Mouse (Mus musculus): ENCODE measurements at regions not wholly inside any gene's neighbourhood (a gene's known extent, or its start where the extent isn't known, plus 50 kb on each side); places are given as distances from the start of the nearest gene placed in this dataset.
"Not testable (repeated sequence)": the region's sequence is repeated elsewhere in the genome, so short reads cannot be mapped to it uniquely, and the experiment has no call there.

- not testable (repeated sequence) for DNase-seq
Measured at GRCm38 (mm10) chr5:4356555-4357273, 164.5 kb downstream of the Mterf1b start.

DNA sequence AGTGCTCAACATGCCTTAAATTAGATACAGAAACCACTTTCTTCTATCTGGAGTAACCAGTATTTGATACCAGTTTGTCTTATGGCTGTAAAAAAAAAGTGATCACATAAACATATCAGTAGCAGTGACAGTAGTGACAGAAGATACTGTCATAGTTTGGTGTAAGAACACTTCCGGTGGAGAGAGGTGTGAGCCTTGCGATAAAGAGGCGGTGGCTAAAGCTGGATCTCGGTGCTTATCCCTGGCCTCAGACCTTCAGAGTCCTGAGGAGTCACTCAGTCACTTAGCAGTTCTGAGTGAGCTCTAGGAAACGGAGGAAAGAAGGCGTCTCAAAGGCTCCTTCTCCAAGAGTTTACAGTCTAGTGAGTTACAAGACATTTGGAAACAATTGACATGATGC, 169.4 kb downstream of the Mterf1b start:
- DNase-seq = not testable (repeated sequence)

DNA sequence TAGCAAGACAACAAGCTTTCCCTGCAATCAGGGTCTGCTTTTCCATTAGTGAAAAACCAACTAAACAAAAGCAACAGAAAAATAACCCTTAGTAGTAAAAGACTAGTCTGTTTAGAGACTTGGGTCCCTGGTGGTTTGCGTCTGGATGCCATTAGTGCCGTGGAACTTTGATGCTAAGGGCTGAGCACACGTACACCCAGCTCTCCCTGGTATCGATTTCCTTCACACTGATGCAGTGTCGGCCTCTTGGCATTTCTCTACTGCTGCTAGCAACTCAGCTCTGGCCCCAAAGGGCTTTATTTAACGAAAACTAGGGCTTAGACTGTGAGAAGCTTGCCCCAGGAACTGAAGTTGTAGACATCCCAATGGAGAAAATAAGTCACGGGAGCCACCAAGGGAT, 192.6 kb downstream of the Mterf1b start:
- not testable (repeated sequence) for DNase-seq

DNA sequence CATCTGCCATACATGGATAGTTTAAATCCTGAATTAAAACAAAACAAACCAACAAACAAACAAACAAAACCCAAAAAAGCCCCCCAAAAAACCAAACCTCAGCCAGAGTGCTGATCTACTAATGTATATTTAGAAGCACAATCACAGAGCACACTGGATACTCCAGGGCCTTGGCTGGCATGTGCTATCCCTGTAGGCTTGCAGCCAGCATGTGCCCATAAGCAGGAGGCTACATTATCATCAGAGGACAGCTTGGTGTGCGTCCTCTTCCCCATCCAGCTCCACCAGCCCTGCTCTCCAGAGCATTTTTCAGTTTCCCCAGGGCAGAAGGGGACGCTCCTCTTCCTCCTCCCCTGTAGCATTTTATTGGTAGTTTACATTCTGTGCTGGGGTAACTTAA, 198.9 kb downstream of the Mterf1b start:
- DNase-seq = no peak

- not testable (repeated sequence) for DNase-seq
Measured at GRCm38 (mm10) chr5:4394353-4395052, 202.3 kb downstream of the Mterf1b start.

DNA sequence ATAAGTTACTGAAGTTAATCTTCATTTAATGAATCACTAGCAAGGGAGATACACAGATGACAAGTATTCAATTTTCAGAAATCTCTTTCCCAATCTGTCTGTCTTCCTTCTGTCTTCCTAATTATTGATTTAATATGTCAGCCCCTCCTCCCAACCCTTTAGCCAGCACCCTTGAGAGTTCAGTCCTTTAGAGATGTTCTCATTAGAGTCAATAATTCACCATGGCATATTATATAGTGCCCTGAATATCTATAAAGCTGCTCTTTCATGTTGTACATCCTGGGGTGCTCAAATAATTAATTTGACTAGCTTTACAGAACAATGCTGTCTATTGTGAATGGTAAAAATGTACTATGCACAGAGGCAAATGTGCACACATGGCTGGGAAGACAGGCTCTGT, 205.9 kb downstream of the Mterf1b start:
- DNase-seq = no peak

DNA sequence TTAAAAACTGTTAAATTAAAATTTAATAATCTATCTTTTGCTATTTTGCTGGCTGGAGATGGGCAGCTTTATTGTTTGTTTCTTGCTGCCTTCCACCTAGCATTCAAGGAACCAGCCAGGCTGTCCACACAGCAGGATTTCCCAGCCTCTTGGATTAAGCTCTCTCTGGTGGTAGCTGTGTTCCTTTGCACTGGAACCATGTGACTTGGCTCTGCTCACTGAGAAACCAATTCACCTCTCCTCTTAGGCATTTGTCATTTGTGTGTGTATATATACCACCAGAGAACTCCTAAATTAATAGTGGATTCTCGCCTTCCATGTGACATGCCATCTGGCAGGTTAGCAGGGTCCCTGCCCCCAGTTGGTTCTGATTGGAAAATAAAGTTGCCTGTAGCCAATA, 225.6 kb downstream of the Mterf1b start:
- DNase-seq = no peak
